Mouse (Mus musculus) neural tube, embryonic 13.5 days (tissue): Measurements from ENCODE around the gene Siglech. TPM values are rescaled to one million over a fixed set of nuclear protein-coding genes. Genes with fewer than 3 reads are reported as not detected.
A peak's percentile ranks its signal among the peaks of the same experiment; 100 is the strongest.
"Not testable (repeated sequence)": the region's sequence is repeated elsewhere in the genome, so short reads cannot be mapped to it uniquely, and the experiment has no call there.

Experiments
- ATAC-seq: fragments of 200-750 bp; cut with Nextera tagmentation; 2 replicates; pipeline ENCODE4 v1.8.0; 2017; ENCODE audit warnings: low read depth, mild to moderate bottlenecking, moderate TSS enrichment, moderate library complexity
- H3K27ac ChIP-seq: fragments of 300-500 bp; sonication (generic); replicated peaks from 2 replicates; pipeline ENCODE4 v1.5.1; 2015; ENCODE audit warnings: moderate library complexity, mild to moderate bottlenecking, inconsistent platforms
- H3K27me3 ChIP-seq: fragments of 300-500 bp; sonication (generic); 2 replicates; pipeline ENCODE4 v1.6.1; 2015; ENCODE audit warnings: mild to moderate bottlenecking, inconsistent platforms
- H3K36me3 ChIP-seq: fragments of 300-500 bp; sonication (generic); 2 replicates; pipeline ENCODE4 v1.6.1; 2015; ENCODE audit warnings: mild to moderate bottlenecking, inconsistent platforms
- H3K4me1 ChIP-seq: fragments of 300-500 bp; sonication (generic); replicated peaks from 2 replicates; pipeline ENCODE4 v1.6.1; 2015; ENCODE audit warnings: inconsistent platforms
- H3K4me2 ChIP-seq: fragments of 300-500 bp; sonication (generic); 2 replicates; pipeline ENCODE4 v1.6.1; 2015; ENCODE audit warnings: inconsistent platforms, mild to moderate bottlenecking, moderate library complexity
- H3K4me3 ChIP-seq: fragments of 300-500 bp; sonication (generic); 2 replicates; pipeline ENCODE4 v1.5.1; 2015; ENCODE audit warnings: mild to moderate bottlenecking, inconsistent platforms
- H3K9ac ChIP-seq: fragments of 300-500 bp; sonication (generic); 2 replicates; pipeline ENCODE4 v1.6.1; 2015; ENCODE audit warnings: moderate library complexity, mild to moderate bottlenecking, inconsistent platforms
- H3K9me3 ChIP-seq: fragments of 300-500 bp; sonication (generic); 2 replicates; pipeline ENCODE4 v1.6.1; 2016; ENCODE audit warnings: inconsistent platforms
- WGBS: fragments of 180-500 bp; shearing (Covaris S2); methylation state at CpG from one replicate; pipeline ENCODE4 v1.1.7; 2015; 5-methylcytosine and 5-hydroxymethylcytosine counted together
- polyA plus RNA-seq: library from polyadenylated mRNA; unstranded; fragments of >200 nt; fragmentation: Nextera tagmentation; extraction: Ambion mirVana; gene quantifications from 2 replicates; pipeline ENCODE4 v1.2.1, GENCODE M21; 2015

Siglech gene
- polyA plus RNA-seq, 1 experiment from 2014 or later: 1.9 TPM

GRCm38 (mm10) chr7:55790586-55790985 is 22.6 kb downstream of the Siglech start:
- WGBS: 83% methylated on average over 5 of the region's 5 CpGs
- H3K4me1 ChIP-seq: peaks cover 20% of the 10 kb centered on the region
- not testable (repeated sequence) for H3K9me3 ChIP-seq, H3K4me3 ChIP-seq, H3K27me3 ChIP-seq, H3K36me3 ChIP-seq, H3K9ac ChIP-seq, H3K4me2 ChIP-seq, H3K27ac ChIP-seq, ATAC-seq

GRCm38 (mm10) chr7:55792280-55792679 is 24.3 kb downstream of the Siglech start:
- peaks cover 14% of the 10 kb centered on the region for H3K36me3 ChIP-seq
- no peaks in the 10 kb centered on the region for H3K27me3 ChIP-seq
- no peak for ATAC-seq
- H3K27ac ChIP-seq: 0 out of 2 replicates have a peak overlapping the region, but pooled peaks have one; percentile 13
- H3K4me1 ChIP-seq: peaks cover 21% of the 10 kb centered on the region
- H3K4me3 ChIP-seq: no peak overlapping the region
- H3K4me2 ChIP-seq: no peak overlapping the region
- 0 out of 2 replicates have a peak overlapping the region, but pooled peaks have one; percentile 93 for H3K9ac ChIP-seq
- H3K9me3 ChIP-seq: no peaks in the 10 kb centered on the region
- WGBS: 73% methylated on average over 3 of the region's 3 CpGs

- ATAC-seq: peak; percentile 37; the same call in 1 of the 2 replicates
- H3K27ac ChIP-seq: peak overlapping the region; percentile 85
- WGBS: 35% methylated on average over 13 of the region's 13 CpGs
- H3K27me3 ChIP-seq: no peaks in the 10 kb centered on the region
- peaks cover 21% of the 10 kb centered on the region for H3K4me1 ChIP-seq
- H3K36me3 ChIP-seq: peaks cover 23% of the 10 kb centered on the region
- peak overlapping the region; percentile 93 for H3K9ac ChIP-seq
- H3K4me2 ChIP-seq: peak overlapping the region; percentile 74
- H3K9me3 ChIP-seq: no peaks in the 10 kb centered on the region
- H3K4me3 ChIP-seq: peak overlapping the region; percentile 80
Measured at GRCm38 (mm10) chr7:55793236-55793951, 25.4 kb downstream of the Siglech start.

DNA sequence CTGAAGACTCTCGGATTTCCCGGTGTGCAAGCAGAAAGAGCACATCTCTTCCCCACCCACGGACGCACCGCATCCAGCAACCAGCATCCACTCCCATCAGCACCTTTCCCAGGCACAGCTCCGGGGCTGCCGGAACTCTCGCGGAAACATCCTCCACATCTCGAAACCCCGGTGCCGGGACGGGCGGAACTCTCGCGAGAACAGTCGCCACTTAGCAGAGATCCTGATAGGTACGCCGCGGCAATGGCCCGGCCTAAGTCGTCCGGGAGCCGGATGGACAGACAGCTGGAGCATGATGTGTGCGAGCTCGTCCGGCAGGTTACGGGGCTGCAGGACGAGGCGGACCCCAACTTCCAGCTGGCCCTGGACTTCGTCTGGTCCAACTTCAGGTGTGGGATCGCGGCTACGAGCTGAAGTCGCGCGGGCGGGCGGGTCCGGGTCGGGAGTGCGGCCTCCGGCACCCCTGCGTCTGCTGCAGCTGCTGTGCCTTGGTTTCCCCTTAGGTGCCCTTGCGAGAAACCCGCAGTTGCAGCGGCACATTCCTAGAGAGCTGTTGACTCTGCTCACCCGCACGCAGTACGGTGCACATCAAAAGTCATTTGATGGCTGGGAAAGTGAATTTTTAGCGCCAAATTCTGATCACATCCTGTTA is 26.1 kb downstream of the Siglech start, which contains the start of gene Tubgcp5:
Tubgcp5 (plus strand) TSS at position 203 of the 652 bp plus-strand sequence.
- ATAC-seq: peak; percentile 99
- peak within 1 kb of the TSS; percentile 74 for H3K4me2 ChIP-seq
- peaks cover 21% of the 10 kb centered on the region for H3K4me1 ChIP-seq
- under 1% methylated on average over 51 of the region's 51 CpGs for WGBS
- peak within 1 kb of the TSS; percentile 85 for H3K27ac ChIP-seq
- H3K9me3 ChIP-seq: no peaks in the 10 kb centered on the region
- peak within 1 kb of the TSS; percentile 93 for H3K9ac ChIP-seq
- H3K4me3 ChIP-seq: peak within 1 kb of the TSS; percentile 80
- H3K27me3 ChIP-seq: no peaks in the 10 kb centered on the region
- peaks cover 25% of the 10 kb centered on the region for H3K36me3 ChIP-seq

DNA sequence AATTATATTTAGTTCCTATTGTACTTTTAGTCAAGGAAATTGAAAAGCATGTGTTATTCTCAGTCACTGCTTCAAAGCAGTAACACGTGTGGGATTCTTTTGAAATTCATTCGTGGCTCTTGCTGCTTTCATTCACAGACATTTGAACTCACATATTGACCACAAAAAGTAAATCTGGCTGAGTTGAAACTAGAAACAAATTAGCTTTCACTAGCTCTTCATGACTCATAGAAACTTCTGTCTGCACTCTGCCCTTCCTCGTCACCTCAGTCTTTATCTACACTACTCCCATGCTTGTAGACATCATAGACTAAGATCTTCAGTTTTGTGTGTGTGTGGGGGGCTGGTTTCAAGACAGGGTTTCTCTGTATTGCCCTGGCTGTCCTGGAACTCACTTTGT is 32.0 kb downstream of the Siglech start:
- peaks cover 74% of the 10 kb centered on the region for H3K36me3 ChIP-seq
- WGBS: 92% methylated on average over 3 of the region's 3 CpGs
- ATAC-seq: no peak

DNA sequence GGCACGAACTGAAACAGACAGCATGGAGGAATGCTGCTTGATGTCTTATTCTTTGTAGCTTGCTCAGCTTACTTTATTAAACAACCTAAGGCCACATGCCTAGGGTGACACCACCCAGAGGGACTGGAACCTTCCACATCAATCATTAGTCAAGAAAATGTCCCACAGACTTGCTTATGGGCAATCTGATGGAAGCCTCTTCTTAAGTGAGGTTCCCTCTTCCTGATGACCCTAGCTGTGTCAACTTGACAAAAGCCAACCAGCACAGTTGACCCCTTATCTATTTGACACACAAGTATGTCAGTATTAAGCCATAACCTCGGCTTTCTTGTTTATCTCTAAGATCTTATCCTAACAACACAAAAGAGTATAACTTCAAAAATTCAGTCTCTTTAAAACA is 42.0 kb downstream of the Siglech start:
- Histone ChIP-seq H3K36me3 (peaks cover 87% of the 10 kb centered on the region), H3K4me1 (no peaks in the 10 kb centered on the region), H3K9ac (no peak overlapping the region), H3K4me2 (no peak overlapping the region), H3K9me3 (no peaks in the 10 kb centered on the region), H3K4me3 (no peak overlapping the region), H3K27ac (no peak overlapping the region), H3K27me3 (no peaks in the 10 kb centered on the region)
- no peak for ATAC-seq
- 95% methylated on average over 2 of the region's 2 CpGs for WGBS

More for the DNA sequence above, 32.0 kb downstream of the Siglech start:
- Histone ChIP-seq H3K4me2 (no peak overlapping the region), H3K27ac (no peak overlapping the region), H3K4me1 (peaks cover 7% of the 10 kb centered on the region), H3K9ac (no peak overlapping the region), H3K4me3 (no peak overlapping the region), H3K27me3 (no peaks in the 10 kb centered on the region), H3K9me3 (no peaks in the 10 kb centered on the region)

DNA sequence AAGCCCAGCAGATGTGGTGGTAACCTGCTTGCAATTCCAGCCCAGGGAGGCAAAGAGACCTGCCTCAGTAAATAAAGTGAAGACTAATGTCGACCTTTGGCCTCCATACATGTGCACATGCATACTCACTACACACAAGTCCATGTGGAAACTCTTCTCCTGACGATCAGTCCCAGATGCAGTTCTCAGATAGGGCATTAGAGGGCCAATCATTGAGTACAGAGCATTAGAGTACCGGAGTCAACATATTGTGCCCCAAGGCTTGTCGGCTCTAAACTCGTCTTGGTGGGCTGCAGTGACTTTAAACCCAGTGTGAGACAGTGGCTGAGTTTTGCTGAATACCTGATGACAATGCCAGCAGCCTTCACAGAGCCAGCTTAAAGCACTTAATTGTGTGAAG is 56.5 kb downstream of the Siglech start:
- peaks cover 87% of the 10 kb centered on the region for H3K36me3 ChIP-seq
- 86% methylated on average over 5 of the region's 5 CpGs for WGBS

GRCm38 (mm10) chr7:55827551-55827950 is 59.6 kb downstream of the Siglech start:
- Histone ChIP-seq H3K36me3 (peaks cover 79% of the 10 kb centered on the region), H3K4me1 (no peaks in the 10 kb centered on the region), H3K4me2 (no peak overlapping the region), H3K4me3 (no peak overlapping the region), H3K9ac (no peak overlapping the region), H3K9me3 (no peaks in the 10 kb centered on the region), H3K27ac (no peak overlapping the region), H3K27me3 (no peaks in the 10 kb centered on the region)
- ATAC-seq: no peak
- 87% methylated on average over 9 of the region's 9 CpGs for WGBS

More for the DNA sequence above, 56.5 kb downstream of the Siglech start:
- Histone ChIP-seq H3K9ac (no peak overlapping the region), H3K4me3 (no peak overlapping the region), H3K4me2 (no peak overlapping the region), H3K9me3 (no peaks in the 10 kb centered on the region), H3K4me1 (no peaks in the 10 kb centered on the region), H3K27me3 (no peaks in the 10 kb centered on the region), H3K27ac (no peak overlapping the region)
- ATAC-seq: no peak

Other genes starting within 250 kb of the Siglech start
- 38.3 and 38.8 TPM in 2 replicates for gene Tubgcp5, start 26.0 kb downstream of the Siglech start, polyA plus RNA-seq
- 47.6 and 49.4 TPM in 2 replicates for gene Cyfip1, start 73.6 kb downstream of the Siglech start, polyA plus RNA-seq
- 40.3 and 42.0 TPM in 2 replicates for gene Nipa2, start 194.3 kb downstream of the Siglech start, polyA plus RNA-seq